Mouse (Mus musculus) erythroblast, embryonic 14.5 days (primary cell): ENCODE measurements around the gene Ilk. TPM values are rescaled to one million over a fixed set of nuclear protein-coding genes. Genes with fewer than 3 reads are reported as not detected.
A peak's percentile ranks its signal among the peaks of the same experiment; 100 is the strongest.

Experiments
- H3K27me3 ChIP-seq: 2 replicates; pipeline ENCODE4 v1.6.1; 2012; ENCODE audit warnings: inconsistent platforms; ENCODE audit not compliant: control insufficient read depth
- H3K36me3 ChIP-seq: 2 replicates; pipeline ENCODE4 v1.6.1; 2012; ENCODE audit warnings: mild to moderate bottlenecking, inconsistent platforms; ENCODE audit not compliant: control insufficient read depth
- H3K4me1 ChIP-seq: 2 replicates; pipeline ENCODE4 v1.6.1; 2012; ENCODE audit warnings: inconsistent platforms; ENCODE audit not compliant: control insufficient read depth
- H3K4me3 ChIP-seq: replicated peaks from 2 replicates; pipeline ENCODE3; 2012; ENCODE audit warnings: moderate library complexity, mild to moderate bottlenecking, inconsistent platforms
- H3K9me3 ChIP-seq: 2 replicates; pipeline ENCODE4 v1.6.1; 2012; ENCODE audit warnings: low read length, inconsistent platforms, mixed read lengths; ENCODE audit not compliant: control insufficient read depth
- GATA1 ChIP-seq: IDR thresholded peaks from 2 replicates; pipeline ENCODE4 v1.6.1; 2012; ENCODE audit warnings: low read length, inconsistent platforms, mixed read lengths
- TAL1 ChIP-seq: IDR thresholded peaks from 3 replicates; pipeline ENCODE4 v1.6.1; 2012; ENCODE audit warnings: low read length, inconsistent platforms, mixed read lengths
- polyA plus RNA-seq: library from polyadenylated mRNA; stranded (reverse); fragments of >175 nt; gene quantifications from 2 replicates; pipeline ENCODE4 v1.2.3, GENCODE M21; 2012

Ilk gene
- polyA plus RNA-seq, 1 experiment: 3.1 TPM

DNA sequence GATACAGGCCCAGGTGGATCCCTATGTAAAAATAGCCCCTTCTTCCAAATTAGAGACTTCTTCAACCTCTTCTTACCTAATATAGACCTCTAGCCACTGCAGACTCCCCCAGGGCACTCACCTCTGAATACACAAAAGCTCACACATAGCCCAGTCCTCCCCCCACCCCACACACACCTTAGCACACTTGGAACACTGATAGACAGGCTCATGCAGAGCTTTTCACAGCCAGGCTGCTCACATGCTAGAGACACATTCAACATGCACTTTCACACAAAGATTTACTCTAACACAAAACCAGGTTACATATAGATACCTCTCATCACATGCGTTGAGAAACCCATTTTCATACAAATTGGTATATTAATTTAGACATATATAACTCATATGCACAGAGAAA, 40.9 kb downstream of the Ilk start:
- no peaks in the 10 kb centered on the region for H3K9me3 ChIP-seq
- H3K4me3 ChIP-seq: no peak overlapping the region
- H3K36me3 ChIP-seq: no peaks in the 10 kb centered on the region
- TF ChIP-seq TAL1: no peak
- no peaks in the 10 kb centered on the region for H3K4me1 ChIP-seq
- H3K27me3 ChIP-seq: no peaks in the 10 kb centered on the region

DNA sequence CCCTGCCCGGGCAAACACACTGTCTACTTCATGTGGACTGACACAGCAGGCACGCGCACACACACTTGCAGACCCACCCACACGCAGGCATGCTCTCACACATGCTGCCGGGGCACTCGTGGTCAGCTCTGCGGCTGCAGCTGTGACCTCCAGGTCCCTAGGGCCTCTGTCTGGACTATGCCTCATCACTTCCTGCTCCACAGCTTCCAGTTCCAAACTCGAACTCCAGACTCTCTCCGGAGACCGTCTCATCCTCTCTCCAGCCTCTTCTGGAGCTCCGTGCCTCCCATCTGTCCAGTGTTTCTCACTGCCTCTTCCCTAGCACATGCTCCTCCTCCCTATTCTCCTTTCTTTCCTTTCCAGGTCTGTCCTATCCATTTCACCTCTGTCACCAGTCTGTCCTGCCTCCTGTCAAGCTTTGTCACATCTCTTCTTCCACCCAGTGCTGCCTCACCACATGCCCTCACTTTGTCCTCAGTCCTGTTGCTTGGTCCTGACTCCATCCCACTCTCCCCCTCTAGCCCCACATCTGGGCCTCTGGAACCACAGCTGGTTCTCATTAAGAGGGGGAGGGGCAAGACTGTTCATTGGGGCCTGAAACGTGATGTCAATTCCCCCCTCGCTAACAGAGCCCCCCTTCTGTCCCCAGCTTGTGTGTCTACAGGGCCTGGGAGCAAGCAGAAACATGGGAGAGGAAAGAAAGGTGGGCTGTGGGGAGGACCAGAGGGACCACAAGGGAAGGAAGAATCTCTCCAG, 41.6 kb downstream of the Ilk start:
- peaks cover 4% of the 10 kb centered on the region for H3K27me3 ChIP-seq
- TF ChIP-seq TAL1 (no peak), GATA1 (no peak)
- no peaks in the 10 kb centered on the region for H3K4me1 ChIP-seq
- no peaks in the 10 kb centered on the region for H3K36me3 ChIP-seq
- H3K4me3 ChIP-seq: no peak overlapping the region
- no peaks in the 10 kb centered on the region for H3K9me3 ChIP-seq

- H3K4me3 ChIP-seq: no peak overlapping the region
Measured at GRCm38 (mm10) chr7:105778553-105779265, 42.3 kb downstream of the Ilk start.

DNA sequence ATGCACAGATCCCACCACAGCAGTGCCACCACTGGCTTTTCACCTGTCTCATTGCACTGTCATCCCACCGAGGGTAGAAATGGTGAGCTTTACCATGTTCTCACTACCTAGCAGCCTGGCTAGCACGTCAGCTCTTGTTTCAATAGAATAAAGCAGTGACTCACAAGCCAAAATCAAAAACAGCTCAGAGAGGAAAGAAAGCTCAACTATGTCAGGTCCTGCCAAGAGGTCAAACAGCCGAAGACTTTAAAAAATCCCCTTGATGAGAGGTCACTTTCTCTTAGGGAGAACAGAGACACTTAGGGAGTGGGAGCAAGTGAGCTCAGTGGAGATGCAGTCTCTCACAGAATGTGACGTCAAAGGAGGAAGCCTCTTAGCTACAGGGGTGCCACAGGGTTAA, 47.5 kb downstream of the Ilk start:
- Histone ChIP-seq H3K4me1 (no peaks in the 10 kb centered on the region), H3K9me3 (peaks cover 3% of the 10 kb centered on the region; the same call in 1 of the 2 replicates), H3K27me3 (peaks cover 60% of the 10 kb centered on the region), H3K36me3 (no peaks in the 10 kb centered on the region), H3K4me3 (no peak overlapping the region)
- no peak for TF ChIP-seq GATA1

More at GRCm38 (mm10) chr7:105778553-105779265, 42.3 kb downstream of the Ilk start:
- Histone ChIP-seq H3K27me3 (peaks cover 8% of the 10 kb centered on the region), H3K36me3 (no peaks in the 10 kb centered on the region), H3K9me3 (no peaks in the 10 kb centered on the region), H3K4me1 (no peaks in the 10 kb centered on the region)
- no peak for TF ChIP-seq GATA1
- TF ChIP-seq TAL1: no peak

GRCm38 (mm10) chr7:105784556-105784955, 48.2 kb downstream of the Ilk start:
- H3K4me3 ChIP-seq: no peak overlapping the region
- peaks cover 67% of the 10 kb centered on the region for H3K27me3 ChIP-seq
- no peak for TF ChIP-seq GATA1
- TF ChIP-seq TAL1: no peak
- no peaks in the 10 kb centered on the region for H3K4me1 ChIP-seq
- peaks cover 3% of the 10 kb centered on the region; the same call in 1 of the 2 replicates for H3K9me3 ChIP-seq
- no peaks in the 10 kb centered on the region for H3K36me3 ChIP-seq

DNA sequence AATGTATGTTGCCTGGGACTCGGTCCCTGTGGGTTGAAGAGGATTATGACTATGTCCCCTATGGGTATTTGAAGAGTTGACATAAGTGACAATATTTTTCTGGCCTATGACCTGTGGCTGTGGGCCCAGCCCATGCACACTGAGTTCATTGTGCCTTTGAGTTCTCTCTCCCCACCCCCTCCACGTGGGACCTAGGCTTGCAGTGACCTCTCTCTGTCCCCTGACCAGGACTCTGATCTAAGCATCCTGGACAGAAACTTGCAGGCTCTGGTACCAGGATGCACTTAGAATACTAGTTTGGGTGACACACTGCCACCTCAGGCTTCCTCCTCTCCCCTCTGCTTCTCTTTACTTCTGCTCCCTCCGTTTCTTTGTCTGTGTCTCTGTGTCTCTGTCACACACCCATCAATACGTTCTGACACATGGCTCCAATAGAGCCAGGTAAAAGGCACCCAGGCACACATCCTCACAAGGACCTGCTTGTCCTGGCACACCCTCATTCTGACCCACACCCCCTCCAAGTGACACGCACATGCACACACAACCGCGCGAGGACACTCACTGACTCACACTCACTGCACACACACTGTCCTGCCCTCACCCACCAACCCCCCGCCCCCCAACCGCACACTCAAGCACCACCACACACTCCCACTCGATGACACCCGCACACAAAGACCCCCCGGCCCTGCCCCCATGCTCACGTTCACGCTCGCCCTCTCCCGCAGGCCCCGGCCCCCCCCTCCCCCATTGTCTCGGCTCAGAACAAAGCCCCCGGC, 50.3 kb downstream of the Ilk start:
- Histone ChIP-seq H3K36me3 (no peaks in the 10 kb centered on the region), H3K27me3 (peaks cover 87% of the 10 kb centered on the region), H3K4me3 (no peak overlapping the region), H3K9me3 (peaks cover 3% of the 10 kb centered on the region; the same call in 1 of the 2 replicates), H3K4me1 (no peaks in the 10 kb centered on the region)
- TF ChIP-seq TAL1: no peak
- TF ChIP-seq GATA1: no peak

DNA sequence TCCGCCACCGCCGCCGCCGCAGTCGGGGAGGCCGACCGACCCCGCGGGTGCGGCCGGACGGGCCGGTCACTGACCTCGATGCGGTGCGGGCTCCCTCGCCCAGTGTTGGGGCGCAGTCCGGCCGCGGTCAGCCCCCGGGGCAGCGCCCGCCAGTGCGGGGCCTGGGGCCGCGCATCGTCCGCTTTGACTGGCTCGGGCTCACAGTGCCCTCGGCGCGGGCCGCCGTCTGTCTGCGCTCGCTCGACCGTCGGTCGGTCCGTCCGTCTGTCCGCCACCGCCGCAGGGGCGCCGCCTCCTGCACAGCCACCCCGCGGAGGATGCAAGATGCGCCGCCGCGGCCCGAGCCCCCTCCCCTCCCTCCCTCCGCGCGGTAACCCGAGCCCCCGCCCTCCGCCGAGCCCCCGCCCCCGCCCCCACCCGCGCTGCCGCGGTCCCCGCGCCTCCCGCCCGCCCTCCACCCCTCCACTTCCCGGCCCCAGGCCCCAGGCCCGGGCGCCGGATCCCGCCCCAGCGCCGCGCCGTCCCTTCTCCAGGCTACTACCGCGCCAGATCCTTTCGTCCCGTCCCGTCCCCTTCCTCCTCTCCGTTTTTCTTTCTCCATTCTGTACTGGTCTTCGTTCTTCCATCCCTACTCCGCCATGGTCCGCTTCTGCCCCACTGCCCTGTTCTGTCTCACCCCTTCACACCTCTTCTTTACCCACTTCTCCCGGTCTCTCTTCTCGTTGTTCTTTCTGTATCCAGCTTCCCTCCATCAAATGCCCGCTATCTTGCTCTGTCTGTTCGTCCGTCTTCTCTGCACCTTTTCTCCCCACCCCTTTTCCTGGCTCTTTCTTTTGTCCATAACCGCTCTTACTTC, 51.1 kb downstream of the Ilk start, which contains the start of gene Dchs1:
Gene Dchs1, minus strand, starts transcription at position 370 of the 856 bp plus-strand sequence.
- H3K4me3 ChIP-seq: peak within 1 kb of the TSS; percentile 30
- H3K9me3 ChIP-seq: peaks cover 3% of the 10 kb centered on the region; the same call in 1 of the 2 replicates
- TF ChIP-seq TAL1 (no peak), GATA1 (no peak)
- peaks cover 88% of the 10 kb centered on the region for H3K27me3 ChIP-seq
- H3K4me1 ChIP-seq: no peaks in the 10 kb centered on the region
- H3K36me3 ChIP-seq: no peaks in the 10 kb centered on the region

GRCm38 (mm10) chr7:105791147-105791546, 54.8 kb downstream of the Ilk start:
- Histone ChIP-seq H3K4me1 (no peaks in the 10 kb centered on the region), H3K4me3 (no peak overlapping the region), H3K27me3 (peaks cover 55% of the 10 kb centered on the region), H3K9me3 (peaks cover 3% of the 10 kb centered on the region; the same call in 1 of the 2 replicates), H3K36me3 (no peaks in the 10 kb centered on the region)
- TF ChIP-seq GATA1: no peak
- TF ChIP-seq TAL1: no peak

Other genes starting within 250 kb of the Ilk start
- gene Smpd1, start 182.2 kb upstream of the Ilk start, polyA plus RNA-seq: 2.2 and 2.8 TPM in 2 replicates
- gene Apbb1, start 154.9 kb upstream of the Ilk start, polyA plus RNA-seq: 0.01 and 0.19 TPM in 2 replicates
- not detected in 2 replicates for gene Hpx, start 136.5 kb upstream of the Ilk start, polyA plus RNA-seq
- 0.06 and 0.10 TPM in 2 replicates for gene Trim3, start 103.0 kb upstream of the Ilk start, polyA plus RNA-seq
- gene Timm10b, start 96.5 kb upstream of the Ilk start, polyA plus RNA-seq: 24.4 and 28.7 TPM in 2 replicates
- 1.5 and 1.7 TPM in 2 replicates for gene Arfip2, start 96.2 kb upstream of the Ilk start, polyA plus RNA-seq
- 2.6 and 14.1 TPM in 2 replicates for gene Gm45799, start 96.0 kb upstream of the Ilk start, polyA plus RNA-seq
- not detected in 2 replicates for gene Dnhd1, start 85.8 kb upstream of the Ilk start, polyA plus RNA-seq
- gene Rrp8, start 793 bp downstream of the Ilk start, polyA plus RNA-seq: 0.76 and 0.80 TPM in 2 replicates
- 50.3 and 54.5 TPM in 2 replicates for gene Taf10, start 7.8 kb downstream of the Ilk start, polyA plus RNA-seq
- gene Tpp1, start 15.6 kb downstream of the Ilk start, polyA plus RNA-seq: 2.2 and 4.4 TPM in 2 replicates
- gene Dchs1, start 51.1 kb downstream of the Ilk start, polyA plus RNA-seq: 0.01 TPM in 1 of 2 replicates, not detected in the other
- 11.4 and 15.8 TPM in 2 replicates for gene Mrpl17, start 74.5 kb downstream of the Ilk start, polyA plus RNA-seq
- gene Gm4070, start 217.4 kb downstream of the Ilk start, polyA plus RNA-seq: not detected in 2 replicates